Mouse (Mus musculus): ENCODE data around the gene Defb15. TPM values are rescaled to one million over a fixed set of nuclear protein-coding genes. Genes with fewer than 3 reads are reported as not detected.
"Not testable (repeated sequence)": the region's sequence is repeated elsewhere in the genome, so short reads cannot be mapped to it uniquely, and the experiment has no call there.

Defb15 gene
- total and polyA plus RNA-seq, 3 experiments, result not detected

- no peak overlapping the region for H3K27ac ChIP-seq (ENCODE audit: control insufficient read depth, low read depth, low read length)
- H3K79me2 ChIP-seq (ENCODE audit: control insufficient read depth, insufficient read depth, low read length, poor library complexity), result no peaks in the 10 kb centered on the region
- H3K4me3 ChIP-seq (ENCODE audit: control insufficient read depth in 1 of 2, insufficient read depth in 1 of 2, low read depth in 2 of 2, low read length in 2 of 2), result no peak overlapping the region
- no peak for DNase-seq (ENCODE audit: low read depth, low spot score)
- H3K9me3 ChIP-seq (replicated peaks; ENCODE audit: insufficient read depth, low read length), result no peaks in the 10 kb centered on the region
- TF ChIP-seq CHD2 (IDR thresholded peaks at IDR 0.05; ENCODE audit: low read length) (no peak), NELFE (IDR thresholded peaks at IDR 0.05; ENCODE audit: low read depth, low read length) (no peak), TBP (IDR thresholded peaks at IDR 0.05; ENCODE audit: low read depth, low read length) (no peak), RCOR1 (IDR thresholded peaks at IDR 0.05; ENCODE audit: low read depth, low read length) (no peak)
- no peaks in the 10 kb centered on the region for H3K4me1 ChIP-seq (ENCODE audit: control insufficient read depth in 1 of 2, insufficient read depth in 2 of 2, low read length in 2 of 2)
- H3K9ac ChIP-seq (ENCODE audit: control insufficient read depth, low read depth, low read length, poor library complexity, severe bottlenecking), result no peak overlapping the region
- no peaks in the 10 kb centered on the region for H3K36me3 ChIP-seq (ENCODE audit: control insufficient read depth in 1 of 2, insufficient read depth in 2 of 2, low read length in 2 of 2)
- no peaks in the 10 kb centered on the region for H3K27me3 ChIP-seq (ENCODE audit: control insufficient read depth in 1 of 2, insufficient read depth in 2 of 2, low read length in 2 of 2)
Measured at GRCm38 (mm10) chr8:21911931-21912330, 20.6 kb downstream of the Defb15 start.

- H3K27ac ChIP-seq (ENCODE audit: control insufficient read depth, low read depth, low read length); H3K9me3 ChIP-seq (replicated peaks; ENCODE audit: insufficient read depth, low read length): not testable (repeated sequence)
Measured at GRCm38 (mm10) chr8:21906290-21906689, 26.2 kb downstream of the Defb15 start, which contains the start of gene Defb11. Gene Defb11, minus strand, starts transcription at chr8:21906412.

GRCm38 (mm10) chr8:21885321-21885720 is 47.2 kb downstream of the Defb15 start, which contains the start of gene Defb9:
Gene Defb9, minus strand, starts transcription at chr8:21885421.
- not testable (repeated sequence) for H3K36me3 ChIP-seq (ENCODE audit: control insufficient read depth in 1 of 2, insufficient read depth in 2 of 2, low read length in 2 of 2); H3K4me3 ChIP-seq (ENCODE audit: control insufficient read depth in 1 of 2, insufficient read depth in 1 of 2, low read depth in 2 of 2, low read length in 2 of 2); H3K27me3 ChIP-seq (ENCODE audit: control insufficient read depth in 1 of 2, insufficient read depth in 2 of 2, low read length in 2 of 2); DNase-seq (ENCODE audit: low read depth, low spot score); H3K79me2 ChIP-seq (ENCODE audit: control insufficient read depth, insufficient read depth, low read length, poor library complexity); H3K27ac ChIP-seq (ENCODE audit: control insufficient read depth, low read depth, low read length); H3K9me3 ChIP-seq (replicated peaks; ENCODE audit: insufficient read depth, low read length); H3K4me1 ChIP-seq (ENCODE audit: control insufficient read depth in 1 of 2, insufficient read depth in 2 of 2, low read length in 2 of 2); H3K9ac ChIP-seq (ENCODE audit: control insufficient read depth, low read depth, low read length, poor library complexity, severe bottlenecking)

More at GRCm38 (mm10) chr8:21906290-21906689, 26.2 kb downstream of the Defb15 start, which contains the start of gene Defb11:
- not testable (repeated sequence) for H3K4me1 ChIP-seq (ENCODE audit: control insufficient read depth in 1 of 2, insufficient read depth in 2 of 2, low read length in 2 of 2); H3K79me2 ChIP-seq (ENCODE audit: control insufficient read depth, insufficient read depth, low read length, poor library complexity); H3K27me3 ChIP-seq (ENCODE audit: control insufficient read depth in 1 of 2, insufficient read depth in 2 of 2, low read length in 2 of 2); H3K36me3 ChIP-seq (ENCODE audit: control insufficient read depth in 1 of 2, insufficient read depth in 2 of 2, low read length in 2 of 2); DNase-seq (ENCODE audit: low read depth, low spot score); H3K9ac ChIP-seq (ENCODE audit: control insufficient read depth, low read depth, low read length, poor library complexity, severe bottlenecking); H3K4me3 ChIP-seq (ENCODE audit: control insufficient read depth in 1 of 2, insufficient read depth in 1 of 2, low read depth in 2 of 2, low read length in 2 of 2)

Other genes with a start within 250 kb of the Defb15 start
- gene AY761184, start 229.1 kb downstream of the Defb15 start, total RNA-seq (2012; rRNA removed), result not detected in 2 replicates
- not detected for gene AY761184, start 229.1 kb downstream of the Defb15 start, polyA plus RNA-seq (2012; ENCODE audit: insufficient read depth in 1 of 2, insufficient read length in 2 of 2, low read depth in 1 of 2, low replicate concordance in 2 of 2, missing spikeins in 1 of 2)
- gene Defa24, start 198.2 kb downstream of the Defb15 start, total RNA-seq (2012; rRNA removed), result not detected in 2 replicates
- not detected for gene Defa24, start 198.2 kb downstream of the Defb15 start, polyA plus RNA-seq (2012; ENCODE audit: insufficient read depth in 1 of 2, insufficient read length in 2 of 2, low read depth in 1 of 2, low replicate concordance in 2 of 2, missing spikeins in 1 of 2)
- gene Defb50, start 109.2 kb downstream of the Defb15 start, total RNA-seq (2012; rRNA removed), result not detected in 2 replicates
- gene Defb50, start 109.2 kb downstream of the Defb15 start, polyA plus RNA-seq (2012; ENCODE audit: insufficient read depth in 1 of 2, insufficient read length in 2 of 2, low read depth in 1 of 2, low replicate concordance in 2 of 2, missing spikeins in 1 of 2), result not detected
- gene Defb2, start 92.8 kb downstream of the Defb15 start, total RNA-seq (2012; rRNA removed), result not detected in 2 replicates
- not detected for gene Defb2, start 92.8 kb downstream of the Defb15 start, polyA plus RNA-seq (2012; ENCODE audit: insufficient read depth in 1 of 2, insufficient read length in 2 of 2, low read depth in 1 of 2, low replicate concordance in 2 of 2, missing spikeins in 1 of 2)
- not detected in 2 replicates for gene Defb10, start 73.8 kb downstream of the Defb15 start, total RNA-seq (2012; rRNA removed)
- gene Defb10, start 73.8 kb downstream of the Defb15 start, polyA plus RNA-seq (2012; ENCODE audit: insufficient read depth in 1 of 2, insufficient read length in 2 of 2, low read depth in 1 of 2, low replicate concordance in 2 of 2, missing spikeins in 1 of 2), result not detected
- gene Defb9, start 47.3 kb downstream of the Defb15 start, total RNA-seq (2012; rRNA removed), result not detected in 2 replicates
- not detected for gene Defb9, start 47.3 kb downstream of the Defb15 start, polyA plus RNA-seq (2012; ENCODE audit: insufficient read depth in 1 of 2, insufficient read length in 2 of 2, low read depth in 1 of 2, low replicate concordance in 2 of 2, missing spikeins in 1 of 2)
- gene Defb11, start 26.3 kb downstream of the Defb15 start, total RNA-seq (2012; rRNA removed), result not detected in 2 replicates
- not detected for gene Defb11, start 26.3 kb downstream of the Defb15 start, polyA plus RNA-seq (2012; ENCODE audit: insufficient read depth in 1 of 2, insufficient read length in 2 of 2, low read depth in 1 of 2, low replicate concordance in 2 of 2, missing spikeins in 1 of 2)
- not detected in 2 replicates for gene Defb35, start 5.6 kb upstream of the Defb15 start, total RNA-seq (2012; rRNA removed)
- not detected for gene Defb35, start 5.6 kb upstream of the Defb15 start, polyA plus RNA-seq (2012; ENCODE audit: insufficient read depth in 1 of 2, insufficient read length in 2 of 2, low read depth in 1 of 2, low replicate concordance in 2 of 2, missing spikeins in 1 of 2)
- not detected in 2 replicates for gene Defb13, start 14.1 kb upstream of the Defb15 start, total RNA-seq (2012; rRNA removed)
- gene Defb13, start 14.1 kb upstream of the Defb15 start, polyA plus RNA-seq (2012; ENCODE audit: insufficient read depth in 1 of 2, insufficient read length in 2 of 2, low read depth in 1 of 2, low replicate concordance in 2 of 2, missing spikeins in 1 of 2), result not detected
- gene Fam90a1a, start 26.0 kb upstream of the Defb15 start, total RNA-seq (2012; rRNA removed), result not detected in 2 replicates
- gene Fam90a1a, start 26.0 kb upstream of the Defb15 start, polyA plus RNA-seq (2012; ENCODE audit: insufficient read depth in 1 of 2, insufficient read length in 2 of 2, low read depth in 1 of 2, low replicate concordance in 2 of 2, missing spikeins in 1 of 2), result not detected
- not detected in 2 replicates for gene Ccdc70, start 37.1 kb upstream of the Defb15 start, total RNA-seq (2012; rRNA removed)
- gene Ccdc70, start 37.1 kb upstream of the Defb15 start, polyA plus RNA-seq (2012; ENCODE audit: insufficient read depth in 1 of 2, insufficient read length in 2 of 2, low read depth in 1 of 2, low replicate concordance in 2 of 2, missing spikeins in 1 of 2), result not detected
- gene Atp7b, start 127.6 kb upstream of the Defb15 start, total RNA-seq (2012; rRNA removed), result 28.7 and 32.5 TPM in 2 replicates
- 10 to 100 TPM in 1 of 2 experiments, not detected in 1; 29.4 TPM for gene Atp7b, start 127.6 kb upstream of the Defb15 start, polyA plus RNA-seq (2012; ENCODE audit: insufficient read depth in 1 of 2, insufficient read length in 2 of 2, low read depth in 1 of 2, low replicate concordance in 2 of 2, missing spikeins in 1 of 2)
- gene Alg11, start 128.0 kb upstream of the Defb15 start, total RNA-seq (2012; rRNA removed), result 18.6 and 22.2 TPM in 2 replicates
- 10 to 100 TPM; 17.2 to 55.0 TPM for gene Alg11, start 128.0 kb upstream of the Defb15 start, polyA plus RNA-seq (2012; ENCODE audit: insufficient read depth in 1 of 2, insufficient read length in 2 of 2, low read depth in 1 of 2, low replicate concordance in 2 of 2, missing spikeins in 1 of 2)
- gene Nek5, start 192.3 kb upstream of the Defb15 start, total RNA-seq (2012; rRNA removed), result not detected in 2 replicates
- under 1 TPM in 1 of 2 experiments, not detected in 1; 0.04 TPM for gene Nek5, start 192.3 kb upstream of the Defb15 start, polyA plus RNA-seq (2012; ENCODE audit: insufficient read depth in 1 of 2, insufficient read length in 2 of 2, low read depth in 1 of 2, low replicate concordance in 2 of 2, missing spikeins in 1 of 2)
- 2.0 and 3.0 TPM in 2 replicates for gene Nek3, start 233.7 kb upstream of the Defb15 start, total RNA-seq (2012; rRNA removed)
- gene Nek3, start 233.7 kb upstream of the Defb15 start, polyA plus RNA-seq (2012; ENCODE audit: insufficient read depth in 1 of 2, insufficient read length in 2 of 2, low read depth in 1 of 2, low replicate concordance in 2 of 2, missing spikeins in 1 of 2), result 1 to 10 TPM in 1 of 2 experiments, not detected in 1; 3.5 TPM